Mouse (Mus musculus): ENCODE measurements around the gene Atf6. TPM values are rescaled to one million over a fixed set of nuclear protein-coding genes. Genes with fewer than 3 reads are reported as not detected.

Atf6 gene
- polyA plus RNA-seq, 1 experiment from 2014 or later, result 9.4 TPM

GRCm38 (mm10) chr1:170657643-170658314 lies 209.8 kb downstream of the Atf6 start:
- ATAC-seq (ENCODE audit: low FRiP score) (peak; percentile 72), DNase-seq (ENCODE audit: low spot score, missing footprints) (peak; percentile 90)
- Histone ChIP-seq H3K4me1 (ENCODE audit: control insufficient read depth, insufficient read depth, low read length) (peaks cover 16% of the 10 kb centered on the region), H3K9me3 (ENCODE audit: control insufficient read depth, low read length) (no peaks in the 10 kb centered on the region), H3K4me2 (no peak overlapping the region), H3K9ac (ENCODE audit: low read length) (peak overlapping the region; percentile 36), H3K27me3 (ENCODE audit: control insufficient read depth, insufficient read depth, low read length) (no peaks in the 10 kb centered on the region), H3K36me3 (ENCODE audit: control insufficient read depth, insufficient read depth, low read length) (no peaks in the 10 kb centered on the region), H3K27ac (ENCODE audit: low read depth, low read length) (no peak overlapping the region), H3K4me3 (ENCODE audit: low read depth, low read length) (no peak overlapping the region)
- 46% methylated on average over 13 of the region's 13 CpGs for WGBS

GRCm38 (mm10) chr1:170657228-170657521 lies 210.4 kb downstream of the Atf6 start:
- ATAC-seq (ENCODE audit: low FRiP score) (peak; percentile 49), DNase-seq (ENCODE audit: low spot score, missing footprints) (peak; percentile 91)
- Histone ChIP-seq H3K4me3 (ENCODE audit: low read depth, low read length) (no peak overlapping the region), H3K4me1 (ENCODE audit: control insufficient read depth, insufficient read depth, low read length) (peaks cover 16% of the 10 kb centered on the region), H3K9ac (ENCODE audit: low read length) (no peak overlapping the region), H3K27me3 (ENCODE audit: control insufficient read depth, insufficient read depth, low read length) (no peaks in the 10 kb centered on the region), H3K27ac (ENCODE audit: low read depth, low read length) (no peak overlapping the region), H3K4me2 (no peak overlapping the region), H3K36me3 (ENCODE audit: control insufficient read depth, insufficient read depth, low read length) (no peaks in the 10 kb centered on the region), H3K9me3 (ENCODE audit: control insufficient read depth, low read length) (no peaks in the 10 kb centered on the region)
- 42% methylated on average over 2 of the region's 2 CpGs for WGBS

GRCm38 (mm10) chr1:170656518-170657227 lies 210.9 kb downstream of the Atf6 start:
- 78% methylated on average over 11 of the region's 11 CpGs for WGBS
- ATAC-seq (ENCODE audit: low FRiP score), result no peak
- no peaks in the 10 kb centered on the region for H3K36me3 ChIP-seq (ENCODE audit: control insufficient read depth, insufficient read depth, low read length)
- H3K27me3 ChIP-seq (ENCODE audit: control insufficient read depth, insufficient read depth, low read length), result no peaks in the 10 kb centered on the region
- H3K9me3 ChIP-seq (ENCODE audit: control insufficient read depth, low read length), result no peaks in the 10 kb centered on the region
- no peak overlapping the region for H3K27ac ChIP-seq (ENCODE audit: low read depth, low read length)
- no peak overlapping the region for H3K4me3 ChIP-seq (ENCODE audit: low read depth, low read length)
- no peak overlapping the region for H3K4me2 ChIP-seq
- DNase-seq (ENCODE audit: low spot score, missing footprints), result no peak
- peaks cover 16% of the 10 kb centered on the region for H3K4me1 ChIP-seq (ENCODE audit: control insufficient read depth, insufficient read depth, low read length)
- no peak overlapping the region for H3K9ac ChIP-seq (ENCODE audit: low read length)

GRCm38 (mm10) chr1:170655280-170655917 lies 212.2 kb downstream of the Atf6 start:
- Histone ChIP-seq H3K4me2 (no peak overlapping the region), H3K4me3 (ENCODE audit: low read depth, low read length) (no peak overlapping the region), H3K36me3 (ENCODE audit: control insufficient read depth, insufficient read depth, low read length) (no peaks in the 10 kb centered on the region), H3K9ac (ENCODE audit: low read length) (no peak overlapping the region), H3K4me1 (ENCODE audit: control insufficient read depth, insufficient read depth, low read length) (peaks cover 19% of the 10 kb centered on the region), H3K9me3 (ENCODE audit: control insufficient read depth, low read length) (no peaks in the 10 kb centered on the region), H3K27me3 (ENCODE audit: control insufficient read depth, insufficient read depth, low read length) (no peaks in the 10 kb centered on the region), H3K27ac (ENCODE audit: low read depth, low read length) (no peak overlapping the region)
- 69% methylated on average over 5 of the region's 5 CpGs for WGBS
- DNase-seq (ENCODE audit: low spot score, missing footprints) (peak; percentile 85), ATAC-seq (ENCODE audit: low FRiP score) (peak; percentile 57)

Other genes starting within 250 kb of the Atf6 start
- 5.1 and 5.8 TPM in 2 replicates for gene Olfml2b, start 223.2 kb downstream of the Atf6 start, polyA plus RNA-seq (2014; fragmentation: Nextera tagmentation; extraction: Ambion mirVana)
- gene Gm26620, start 17.3 kb upstream of the Atf6 start, polyA plus RNA-seq (2014; fragmentation: Nextera tagmentation; extraction: Ambion mirVana), result 0.31 TPM in 1 of 2 replicates, not detected in the other
- gene Dusp12, start 17.8 kb upstream of the Atf6 start, polyA plus RNA-seq (2014; fragmentation: Nextera tagmentation; extraction: Ambion mirVana), result 28.9 and 31.1 TPM in 2 replicates
- gene Fcrlb, start 45.2 kb upstream of the Atf6 start, polyA plus RNA-seq (2014; fragmentation: Nextera tagmentation; extraction: Ambion mirVana), result not detected in 2 replicates
- not detected in 2 replicates for gene Fcrla, start 59.8 kb upstream of the Atf6 start, polyA plus RNA-seq (2014; fragmentation: Nextera tagmentation; extraction: Ambion mirVana)
- 0.18 TPM in 1 of 2 replicates, not detected in the other for gene Fcgr2b, start 108.8 kb upstream of the Atf6 start, polyA plus RNA-seq (2014; fragmentation: Nextera tagmentation; extraction: Ambion mirVana)
- gene Fcgr4, start 151.1 kb upstream of the Atf6 start, polyA plus RNA-seq (2014; fragmentation: Nextera tagmentation; extraction: Ambion mirVana), result 0.18 and 0.55 TPM in 2 replicates
- gene Fcgr3, start 197.2 kb upstream of the Atf6 start, polyA plus RNA-seq (2014; fragmentation: Nextera tagmentation; extraction: Ambion mirVana), result 8.5 and 8.6 TPM in 2 replicates
- gene Cfap126, start 246.1 kb upstream of the Atf6 start, polyA plus RNA-seq (2014; fragmentation: Nextera tagmentation; extraction: Ambion mirVana), result 1.7 and 2.4 TPM in 2 replicates

Measured in midbrain, embryonic 11.5 days (tissue).